Mouse (Mus musculus): ENCODE measurements around the gene Gmps.

The Gmps gene

GRCm38 (mm10) chr3:63975955-63976908 lies at the start of gene Gmps:
TSS of gene Gmps (plus strand) at chr3:63976106.
- ChIA-PET CTCF (interaction anchor here in 2 of 4 experiments (0.6 to 1.1 kb wide), 2 partner anchors 56 to 863 kb away, joined by 3 read pairs; no protein-coding TSS in a partner anchor), POLR2A (interaction anchor here in 3 of 4 experiments (0.5 to 3.3 kb wide), 29 partner anchors 8 to 1683 kb away, joined by 3 to 33 read pairs (median 4); partner anchors contain the start of genes Slc33a1 (in 3 of the 3), E130311K13Rik (in 2 of the 3), Plch1 (in 1 of the 3) and Tiparp (in 1 of the 3))

DNA sequence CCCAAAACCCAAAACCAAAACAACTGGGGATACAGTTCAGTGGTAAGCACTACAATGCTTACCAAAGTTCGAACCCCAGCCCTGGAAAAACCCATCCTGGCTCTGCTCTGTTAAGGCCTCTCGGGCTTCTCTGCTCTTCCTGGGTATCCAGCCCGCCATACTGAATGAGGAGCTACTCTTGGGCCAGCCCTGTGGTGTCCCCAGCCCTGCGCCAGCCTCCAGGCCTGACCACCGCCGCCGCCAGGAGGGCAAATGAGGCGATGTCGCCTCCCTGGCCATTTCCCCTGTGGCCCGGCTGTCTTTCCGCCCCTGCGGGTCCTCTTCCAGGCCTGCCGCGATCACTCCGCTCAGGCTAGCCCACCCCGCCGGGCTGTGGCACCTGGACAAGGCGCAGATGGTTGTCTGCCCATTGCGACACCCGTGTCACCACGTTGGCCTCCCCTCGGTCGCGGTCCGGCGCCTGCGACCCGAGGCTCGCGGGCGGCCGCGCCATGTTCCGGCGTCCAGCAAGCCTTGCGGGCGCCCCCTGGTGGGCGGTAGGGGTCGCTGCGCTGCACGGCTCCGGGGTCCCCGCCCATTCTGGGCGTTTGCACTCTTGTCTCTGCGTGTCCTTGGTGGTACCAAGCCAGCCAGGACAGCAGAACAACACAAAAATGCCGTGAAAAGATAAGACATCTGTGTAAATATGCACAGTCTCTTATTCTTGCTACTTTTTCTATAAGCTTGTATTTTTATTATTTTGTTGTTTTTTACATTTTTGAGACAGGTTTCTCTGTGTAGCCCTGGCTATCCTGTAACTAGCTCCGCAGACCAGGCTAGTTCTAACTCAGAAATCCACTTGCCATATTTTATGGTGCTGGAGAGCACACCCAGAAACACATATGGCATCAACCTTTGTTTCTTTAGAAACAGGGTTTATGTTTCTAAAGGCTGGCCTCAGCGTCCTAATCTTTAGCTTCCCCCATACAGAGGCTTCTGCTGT lies 46.7 kb upstream of the Gmps start, which contains the start of gene E130311K13Rik:
TSS of gene E130311K13Rik (minus strand) at position 595 of the 982 bp plus-strand sequence.
- CTCF ChIA-PET: interaction anchor here (0.5 to 1.6 kb wide), 7 partner anchors 9 to 647 kb away, joined by 3 to 9 read pairs (median 4); no protein-coding TSS in a partner anchor
- POLR2A ChIA-PET: interaction anchor here in 3 of 4 experiments (0.5 to 4.4 kb wide), 13 partner anchors 14 to 667 kb away, joined by 3 to 15 read pairs (median 4); partner anchors contain the start of genes Plch1 (in 2 of the 3), Gmps (in 1 of the 3) and Slc33a1 (in 1 of the 3)

GRCm38 (mm10) chr3:63938928-63939327 lies 37.0 kb upstream of the Gmps start:
- ChIA-PET POLR2A (no interaction called here), CTCF (interaction anchor here in 1 of 4 experiments (0.5 kb wide), 1 partner anchor 904 kb away, joined by 3 read pairs; no protein-coding TSS in a partner anchor)

DNA sequence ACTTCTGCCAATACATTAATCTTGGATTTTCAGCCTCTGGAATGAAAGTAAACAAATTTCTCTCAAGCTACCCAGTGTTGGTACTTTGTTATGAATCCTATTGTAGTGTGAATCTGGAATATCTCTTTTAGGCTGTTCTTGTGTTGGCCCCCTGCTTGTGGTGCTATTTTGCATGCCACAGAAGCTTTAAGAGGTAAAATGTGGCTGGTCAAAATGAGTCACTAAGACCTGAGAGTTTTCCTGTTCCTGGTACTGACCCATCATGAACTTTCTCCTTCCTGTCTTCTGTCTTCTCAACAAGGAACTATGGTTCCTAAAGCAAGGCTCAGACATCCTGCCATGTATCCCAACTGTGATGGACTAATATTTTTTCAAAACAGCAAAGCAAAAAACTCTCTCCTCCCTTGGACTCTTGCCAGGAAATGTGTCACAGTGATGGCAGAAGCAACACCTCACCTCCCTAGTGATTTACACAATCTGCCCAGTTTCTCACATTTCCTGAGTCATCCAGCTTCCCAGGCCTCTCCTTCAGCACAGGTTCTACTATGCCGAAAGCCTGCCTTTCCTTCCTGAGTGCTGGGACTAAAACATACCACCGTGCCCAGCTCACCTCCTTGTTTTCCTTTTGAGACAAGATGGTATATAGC lies 34.6 kb upstream of the Gmps start:
- CTCF ChIA-PET: no interaction called here
- POLR2A ChIA-PET: no interaction called here

DNA sequence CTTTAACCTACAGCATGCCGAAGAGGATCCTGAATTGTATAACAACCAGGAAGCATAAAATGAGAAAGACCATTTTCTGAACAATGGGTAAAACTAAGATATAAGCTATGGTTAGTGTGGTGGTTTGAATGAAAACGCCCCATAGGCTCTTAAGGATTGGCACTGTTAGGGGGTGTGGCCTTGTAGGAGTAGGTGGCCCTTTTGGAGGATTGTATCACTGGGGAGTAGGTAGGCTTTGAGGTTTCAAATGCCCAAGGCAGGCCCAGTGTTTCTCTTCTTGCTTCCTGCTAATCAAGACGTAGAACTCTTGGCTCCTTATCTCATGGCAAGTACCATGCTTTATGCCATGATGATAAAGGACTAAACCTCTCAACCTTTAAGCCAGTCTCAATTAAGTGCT lies 26.1 kb upstream of the Gmps start:
- CTCF ChIA-PET: no interaction called here
- POLR2A ChIA-PET: interaction anchor here in 1 of 4 experiments (0.7 kb wide), 1 partner anchor 27 kb away, joined by 4 read pairs; no protein-coding TSS in a partner anchor

DNA sequence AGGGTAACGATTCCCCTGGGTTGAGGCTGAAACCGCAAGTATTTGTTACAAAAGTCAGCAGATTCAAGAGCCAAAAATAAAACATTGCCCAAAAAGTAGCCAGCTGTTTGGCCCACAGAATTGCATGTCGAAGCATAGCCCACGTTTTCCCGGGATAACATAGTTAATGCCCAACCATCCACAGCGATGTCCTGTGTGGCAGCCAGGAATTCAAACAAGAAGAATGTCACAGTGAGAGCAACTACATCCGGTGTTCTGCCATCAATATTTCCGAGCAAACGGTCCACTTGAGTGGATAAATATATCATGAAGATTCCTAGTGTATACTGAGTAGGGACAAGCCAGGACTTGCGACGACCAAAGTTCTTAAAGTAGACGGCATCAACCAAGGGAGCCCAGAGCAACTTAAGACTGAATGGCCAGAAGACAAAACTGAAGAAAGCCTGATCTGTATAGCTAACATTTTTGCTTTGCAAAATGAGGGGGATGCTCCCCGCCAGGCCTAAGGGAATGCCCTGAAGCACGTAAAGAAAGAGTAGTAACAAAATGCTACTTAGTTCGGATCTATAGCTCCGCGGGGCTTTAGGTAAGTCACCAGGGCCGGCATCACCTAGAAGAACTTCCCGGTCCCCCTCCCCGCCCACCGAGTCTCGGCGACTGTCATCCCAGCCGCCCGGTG lies 12.3 kb upstream of the Gmps start:
- POLR2A ChIA-PET: interaction anchor here in 3 of 4 experiments (0.7 to 3.9 kb wide), 11 partner anchors 9 to 65 kb away, joined by 3 to 33 read pairs (median 3); partner anchors contain the start of genes Gmps (in 3 of the 3), E130311K13Rik (in 1 of the 3) and Plch1 (in 1 of the 3)
- CTCF ChIA-PET: interaction anchor here in 1 of 4 experiments (0.6 kb wide), 1 partner anchor 38 kb away, joined by 3 read pairs; no protein-coding TSS in a partner anchor

GRCm38 (mm10) chr3:63964100-63964921 lies 11.6 kb upstream of the Gmps start, which contains the start of gene Slc33a1:
TSS of gene Slc33a1 (minus strand) at chr3:63964768.
- ChIA-PET CTCF (interaction anchor here in 1 of 4 experiments (0.6 kb wide), 1 partner anchor 39 kb away, joined by 3 read pairs; no protein-coding TSS in a partner anchor), POLR2A (interaction anchor here in 3 of 4 experiments (0.9 to 3.9 kb wide), 10 partner anchors 9 to 65 kb away, joined by 3 to 33 read pairs (median 4); partner anchors contain the start of genes Gmps (in 3 of the 3), E130311K13Rik (in 1 of the 3) and Plch1 (in 1 of the 3))

DNA sequence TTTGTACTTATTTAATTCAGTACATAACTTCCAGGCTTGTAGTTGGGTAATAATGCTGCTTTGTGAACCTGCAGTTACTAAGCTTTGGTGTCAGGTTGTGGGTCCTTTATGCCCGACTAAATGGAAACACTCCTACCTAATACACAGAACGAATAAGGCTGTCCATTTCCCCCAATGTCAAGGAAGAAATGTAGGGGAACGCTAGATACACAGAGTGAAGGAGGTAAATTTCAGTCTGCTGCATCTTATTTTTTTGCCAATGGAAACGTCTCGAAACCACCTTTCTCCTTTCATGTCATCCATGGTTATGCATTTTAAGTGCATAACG lies 11.0 kb upstream of the Gmps start:
- ChIA-PET CTCF (no interaction called here), POLR2A (interaction anchor here in 3 of 4 experiments (0.9 to 3.9 kb wide), 8 partner anchors 10 to 36 kb away, joined by 3 to 33 read pairs (median 5); partner anchors contain the start of genes Gmps (in 3 of the 3) and E130311K13Rik (in 1 of the 3))

DNA sequence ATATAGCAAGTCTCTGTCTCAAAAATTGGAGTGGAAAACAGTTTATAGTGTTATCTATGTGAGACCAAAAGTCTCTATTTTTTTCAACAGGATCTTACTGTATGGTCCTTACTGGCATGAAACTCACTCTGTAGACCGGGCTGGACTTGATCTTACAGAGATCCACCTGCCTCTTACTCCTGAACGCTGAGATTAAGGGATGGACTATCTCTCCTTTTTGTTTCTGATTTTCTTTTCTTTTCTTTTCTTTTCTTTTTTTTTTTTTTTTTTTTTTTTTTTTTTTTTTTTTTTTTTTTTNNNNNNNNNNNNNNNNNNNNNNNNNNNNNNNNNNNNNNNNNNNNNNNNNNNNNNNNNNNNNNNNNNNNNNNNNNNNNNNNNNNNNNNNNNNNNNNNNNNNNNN lies 10.0 kb upstream of the Gmps start:
- ChIA-PET CTCF (no interaction called here), POLR2A (interaction anchor here in 3 of 4 experiments (0.7 to 3.9 kb wide), 5 partner anchors 10 to 48 kb away, joined by 3 to 33 read pairs (median 4); partner anchors contain the start of genes Gmps (in 2 of the 3) and E130311K13Rik (in 1 of the 3))

DNA sequence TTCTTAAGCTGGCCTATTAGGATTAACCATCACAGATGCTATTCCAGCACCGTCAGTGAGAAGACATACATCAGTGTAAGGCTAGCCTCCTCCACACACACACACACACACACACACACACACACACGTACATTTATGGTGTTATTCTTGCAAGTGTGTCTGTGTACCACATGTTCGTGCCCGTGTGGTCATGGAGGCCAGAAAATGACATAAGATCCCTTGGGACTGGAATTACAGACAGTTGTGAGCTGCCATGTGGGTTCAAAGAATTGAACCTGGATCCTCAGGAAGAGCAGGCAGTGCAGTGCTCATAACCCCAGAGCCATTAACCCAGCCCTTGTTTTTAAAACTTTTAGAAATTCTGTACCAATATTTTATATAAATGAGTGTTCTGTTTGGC lies 2.0 kb downstream of the Gmps start:
- CTCF ChIA-PET: no interaction called here

DNA sequence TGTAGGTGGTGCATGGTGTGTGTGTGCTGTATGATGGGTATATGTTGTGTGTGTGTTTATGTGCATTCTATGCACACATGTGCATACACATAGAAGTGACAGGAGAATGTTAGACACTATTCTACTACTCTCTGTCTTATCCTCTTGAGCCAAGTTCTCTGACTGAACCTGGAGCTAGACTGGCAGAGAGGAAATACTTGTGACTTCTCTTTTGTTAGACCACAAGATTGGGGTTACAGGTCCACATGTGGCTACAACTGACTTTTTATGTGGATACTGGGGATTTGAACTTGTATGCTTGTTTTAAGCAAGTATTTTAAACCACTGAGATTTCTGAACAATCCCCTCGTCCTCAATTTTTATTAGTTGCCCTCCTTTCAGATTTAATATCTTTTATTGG lies 10.8 kb downstream of the Gmps start:
- POLR2A ChIA-PET: interaction anchor here in 2 of 4 experiments (0.6 to 1.9 kb wide), 2 partner anchors 10 kb away, joined by 3 to 5 read pairs; no protein-coding TSS in a partner anchor
- CTCF ChIA-PET: no interaction called here

More for the DNA sequence above, 2.0 kb downstream of the Gmps start:
- POLR2A ChIA-PET: interaction anchor here in 3 of 4 experiments (1.1 to 3.2 kb wide), 7 partner anchors 10 to 79 kb away, joined by 3 to 12 read pairs (median 4); partner anchors contain the start of genes Slc33a1 (in 2 of the 3) and E130311K13Rik (in 1 of the 3)

DNA sequence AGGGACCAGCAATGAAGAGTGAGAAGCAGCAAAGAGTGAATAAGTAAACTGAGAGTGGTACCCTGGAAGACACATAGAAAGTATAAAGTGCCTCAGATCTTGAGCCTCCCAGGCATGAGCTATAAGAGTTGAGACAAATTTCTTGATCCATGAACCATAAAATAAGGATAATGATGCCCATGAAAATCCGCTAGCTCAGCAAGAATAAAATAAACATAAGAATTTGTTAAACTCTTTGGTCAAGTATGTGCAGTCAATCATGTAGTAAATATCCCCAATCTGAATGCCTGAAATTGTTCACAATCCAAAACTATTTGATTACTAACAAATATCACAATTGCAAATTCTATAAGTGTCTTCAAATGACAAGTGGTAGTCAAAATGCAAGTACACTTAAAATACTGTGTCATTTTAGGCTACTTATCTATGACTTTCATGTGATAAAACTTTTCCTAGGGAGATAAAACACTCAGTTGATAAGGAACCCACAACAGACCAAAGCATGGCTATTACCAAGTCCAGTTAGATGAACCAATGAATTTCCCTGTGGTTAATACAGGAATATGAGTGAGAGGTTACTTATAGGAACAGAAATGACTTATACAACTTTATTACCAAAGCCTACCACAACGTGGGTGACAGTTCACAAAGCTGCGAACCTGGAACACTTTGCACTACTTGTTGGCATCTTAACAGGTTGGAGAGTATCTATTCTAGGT lies 13.0 kb downstream of the Gmps start:
- ChIA-PET POLR2A (interaction anchor here in 1 of 4 experiments (1.0 to 1.7 kb wide), 3 partner anchors 8 to 12 kb away, joined by 3 to 12 read pairs (median 4); partner anchors contain the start of gene Gmps), CTCF (no interaction called here)

DNA sequence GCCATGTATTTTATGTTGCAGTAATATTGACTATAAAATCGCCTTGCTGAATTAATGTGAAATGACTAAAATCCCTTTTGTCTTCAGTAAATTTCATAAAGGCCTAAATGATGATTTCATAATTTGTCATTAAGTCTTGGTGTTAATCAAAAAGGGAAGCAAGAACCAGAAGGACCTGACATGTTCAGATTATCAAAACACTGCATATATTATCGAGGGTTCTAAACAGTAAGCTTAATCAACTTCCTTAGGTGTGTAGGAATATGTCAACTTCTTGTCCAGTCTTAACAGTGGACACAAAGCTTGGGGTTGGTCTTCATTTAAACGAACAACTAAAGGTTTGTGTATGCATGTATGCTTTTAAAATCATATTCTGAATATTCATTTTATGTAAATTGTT lies 45.5 kb downstream of the Gmps start:
- ChIA-PET POLR2A (interaction anchor here in 1 of 4 experiments (0.8 kb wide), 1 partner anchor 46 kb away, joined by 3 read pairs; the partner anchor contains the start of gene Gmps), CTCF (interaction anchor here in 1 of 4 experiments (1.3 kb wide), 1 partner anchor 18 kb away, joined by 3 read pairs; no protein-coding TSS in a partner anchor)

- CTCF ChIA-PET: no interaction called here
Measured at GRCm38 (mm10) chr3:64021867-64022266, 46.0 kb downstream of the Gmps start.

GRCm38 (mm10) chr3:64029846-64030245 lies 53.9 kb downstream of the Gmps start:
- POLR2A ChIA-PET: no interaction called here
- CTCF ChIA-PET: no interaction called here

More at GRCm38 (mm10) chr3:64021867-64022266, 46.0 kb downstream of the Gmps start:
- POLR2A ChIA-PET: interaction anchor here in 2 of 4 experiments (0.7 to 0.8 kb wide), 3 partner anchors 46 to 1361 kb away, joined by 3 to 5 read pairs (median 3); partner anchors contain the start of gene Gmps (in 1 of the 2)

Data from embryonic stem cell, embryonic (primary cell).